Mouse (Mus musculus) left cerebral cortex, postnatal 4 days (tissue): Measurements from ENCODE around the gene Cxadr. TPM values are rescaled to one million over a fixed set of nuclear protein-coding genes. Genes with fewer than 3 reads are reported as not detected.
A peak's percentile ranks its signal among the peaks of the same experiment; 100 is the strongest.

Experiments
- DNase-seq: peaks from one replicate; pipeline ENCODE4 v3.0.0-alpha.2; 2022
- intact Hi-C: fragments of 180-260 bp; cut with DNase I; formaldehyde crosslinking; loops from one replicate; pipeline ENCODE4 v1.15.1; 2025
- total RNA-seq, 2 experiments: library from RNA; stranded (reverse); gene quantifications; 2 replicates each; pipeline ENCODE4 v1.2.3; 2021

Cxadr gene
- total RNA-seq, 2 experiments from 2014 or later: 293 to 303 TPM

- intact Hi-C loops: no loop called here
- no peak for DNase-seq
Observed at GRCm38 (mm10) chr16:78305606-78306100, 4.4 kb downstream of the Cxadr start.

GRCm38 (mm10) chr16:78306606-78307005 is 5.3 kb downstream of the Cxadr start:
- intact Hi-C loops: no loop called here
- DNase-seq: no peak

GRCm38 (mm10) chr16:78307476-78308192 is 6.3 kb downstream of the Cxadr start:
- DNase-seq: no peak
- intact Hi-C loops: no loop called here

- intact Hi-C loops: no loop called here
- no peak for DNase-seq
Observed at GRCm38 (mm10) chr16:78309258-78309657, 8.0 kb downstream of the Cxadr start.

- DNase-seq: no peak
- intact Hi-C loops: no loop called here
Observed at GRCm38 (mm10) chr16:78313135-78313887, 12.0 kb downstream of the Cxadr start.

GRCm38 (mm10) chr16:78314026-78314425 is 12.7 kb downstream of the Cxadr start:
- DNase-seq: no peak
- intact Hi-C loops: no loop called here

- intact Hi-C loops: loop anchor here (5.0 kb wide), 1 partner anchor 120 kb away; no protein-coding TSS in a partner anchor
- DNase-seq: peak; percentile 53
Observed at GRCm38 (mm10) chr16:78316849-78317248, 15.6 kb downstream of the Cxadr start.

- no peak for DNase-seq
- intact Hi-C loops: loop anchor here (5.0 kb wide), 1 partner anchor 121 kb away; no protein-coding TSS in a partner anchor
Observed at GRCm38 (mm10) chr16:78317960-78318359, 16.7 kb downstream of the Cxadr start.

- no peak for DNase-seq
- intact Hi-C loops: loop anchor here (5.0 kb wide), 1 partner anchor 122 kb away; no protein-coding TSS in a partner anchor
Observed at GRCm38 (mm10) chr16:78319711-78320110, 18.4 kb downstream of the Cxadr start.

GRCm38 (mm10) chr16:78321559-78321958 is 20.3 kb downstream of the Cxadr start:
- intact Hi-C loops: no loop called here
- no peak for DNase-seq

- intact Hi-C loops: no loop called here
- DNase-seq: no peak
Observed at GRCm38 (mm10) chr16:78322140-78322539, 20.9 kb downstream of the Cxadr start.

GRCm38 (mm10) chr16:78325972-78326848 is 24.9 kb downstream of the Cxadr start:
- DNase-seq: no peak
- intact Hi-C loops: no loop called here

GRCm38 (mm10) chr16:78327562-78327961 is 26.3 kb downstream of the Cxadr start:
- intact Hi-C loops: no loop called here
- DNase-seq: no peak

GRCm38 (mm10) chr16:78327999-78328398 is 26.7 kb downstream of the Cxadr start:
- intact Hi-C loops: no loop called here
- no peak for DNase-seq

GRCm38 (mm10) chr16:78337226-78337625 is 35.9 kb downstream of the Cxadr start:
- DNase-seq: no peak
- intact Hi-C loops: no loop called here

- DNase-seq: no peak
- intact Hi-C loops: loop anchor here (10.0 kb wide), 1 partner anchor 1207 kb away; no protein-coding TSS in a partner anchor
Observed at GRCm38 (mm10) chr16:78341356-78341755, 40.1 kb downstream of the Cxadr start.

- no peak for DNase-seq
- intact Hi-C loops: loop anchor here (10.0 kb wide), 1 partner anchor 1208 kb away; no protein-coding TSS in a partner anchor
Observed at GRCm38 (mm10) chr16:78342767-78343166, 41.5 kb downstream of the Cxadr start.

- intact Hi-C loops: loop anchor here (10.0 kb wide), 1 partner anchor 1209 kb away; no protein-coding TSS in a partner anchor
- DNase-seq: no peak
Observed at GRCm38 (mm10) chr16:78343792-78344191, 42.5 kb downstream of the Cxadr start.

GRCm38 (mm10) chr16:78346662-78347327 is 45.5 kb downstream of the Cxadr start:
- no peak for DNase-seq
- intact Hi-C loops: loop anchor here (5.0 to 10.0 kb wide), 2 partner anchors 149 to 1212 kb away; no protein-coding TSS in a partner anchor
